Mouse (Mus musculus) MEL (cell line): ENCODE results near the gene Fgf11. TPM values are rescaled to one million over a fixed set of nuclear protein-coding genes. Genes with fewer than 3 reads are reported as not detected.

Source experiments
- DNase-seq: peaks from one replicate; pipeline ENCODE4 v3.0.0; 2011; ENCODE audit warnings: low read depth, low spot score
- H3K27ac ChIP-seq: 2 replicates; pipeline ENCODE4 v1.5.1; 2012; ENCODE audit warnings: low read depth, mild to moderate bottlenecking, control low read depth, low read length, moderate library complexity; ENCODE audit not compliant: control insufficient read depth
- H3K27me3 ChIP-seq, 2 experiments: fragments of 150-350 bp in 1 of 2; sonication (generic) in 1 of 2; 2 replicates each; pipeline ENCODE4 v1.6.1; 2012; ENCODE audit warnings: low read length in 2 of 2, mild to moderate bottlenecking in 2 of 2, improper control_type of control experiment in 1 of 2, moderate library complexity in 1 of 2; ENCODE audit not compliant: insufficient read depth in 2 of 2, control insufficient read depth in 1 of 2
- H3K36me3 ChIP-seq, 2 experiments: 2 replicates each; pipeline ENCODE4 v1.6.1; 2012 to 2014; ENCODE audit warnings: low read length in 2 of 2, improper control_type of control experiment in 1 of 2, inconsistent platforms in 1 of 2, mild to moderate bottlenecking in 1 of 2; ENCODE audit not compliant: insufficient read depth in 2 of 2, control insufficient read depth in 1 of 2
- H3K4me1 ChIP-seq, 2 experiments: fragments of 150-350 bp in 1 of 2; sonication (generic) in 1 of 2; 2 replicates each; pipeline ENCODE4 v1.6.1; 2012; ENCODE audit warnings: low read length in 2 of 2, improper control_type of control experiment in 1 of 2, mild to moderate bottlenecking in 1 of 2; ENCODE audit not compliant: insufficient read depth in 2 of 2, control insufficient read depth in 1 of 2
- H3K4me3 ChIP-seq, 2 experiments: fragments of 150-350 bp in 1 of 2; sonication (generic) in 1 of 2; 2 replicates each; pipeline ENCODE4 v1.5.1; 2012; ENCODE audit warnings: low read depth in 2 of 2, low read length in 2 of 2, mild to moderate bottlenecking in 2 of 2, moderate library complexity in 2 of 2, control low read depth in 1 of 2, improper control_type of control experiment in 1 of 2; ENCODE audit not compliant: control insufficient read depth in 1 of 2, insufficient read depth in 1 of 2
- H3K79me2 ChIP-seq: 2 replicates; pipeline ENCODE4 v1.6.1; 2012; ENCODE audit warnings: mild to moderate bottlenecking, low read length, moderate library complexity; ENCODE audit not compliant: control insufficient read depth, poor library complexity, insufficient read depth
- H3K9ac ChIP-seq: 2 replicates; pipeline ENCODE4 v1.6.1; 2012; ENCODE audit warnings: low read depth, mild to moderate bottlenecking, control low read depth, low read length, moderate library complexity; ENCODE audit not compliant: control insufficient read depth, poor library complexity, severe bottlenecking
- H3K9me3 ChIP-seq: fragments of 150-350 bp; sonication (generic); replicated peaks from 2 replicates; pipeline ENCODE4 v1.6.1; 2012; ENCODE audit warnings: mild to moderate bottlenecking, low read length, improper control_type of control experiment, moderate library complexity; ENCODE audit not compliant: insufficient read depth
- BHLHE40 ChIP-seq: IDR thresholded peaks from 2 replicates; pipeline ENCODE4 v1.6.1; 2012; ENCODE audit warnings: low read depth, mild to moderate bottlenecking, inconsistent platforms, low read length, improper control_type of control experiment, borderline replicate concordance
- CHD1 ChIP-seq: IDR thresholded peaks from 2 replicates; pipeline ENCODE4 v1.6.1; 2012; ENCODE audit warnings: low read depth, mild to moderate bottlenecking, inconsistent platforms, low read length, improper control_type of control experiment
- CTCF ChIP-seq, 3 experiments: IDR thresholded peaks in 2 of 3; conservative IDR thresholded peaks in 1 of 3; 2 replicates each; pipeline ENCODE4 v1.5.1; 2011 to 2012; ENCODE audit warnings: low read length in 3 of 3, low read depth in 2 of 3, mild to moderate bottlenecking in 2 of 3, improper control_type of control experiment in 1 of 3, inconsistent platforms in 1 of 3, mixed read lengths in 1 of 3, moderate library complexity in 1 of 3; ENCODE audit not compliant: control insufficient read depth in 1 of 3, insufficient read depth in 1 of 3, poor library complexity in 1 of 3, severe bottlenecking in 1 of 3
- E2F4 ChIP-seq: IDR thresholded peaks from 2 replicates; pipeline ENCODE4 v1.6.1; 2011; ENCODE audit warnings: low read depth, low read length, improper control_type of control experiment, borderline replicate concordance
- EP300 ChIP-seq, 2 experiments: IDR thresholded peaks; 2 replicates each; pipeline ENCODE4 v1.6.1; 2011; ENCODE audit warnings: improper control_type of control experiment in 2 of 2, low read length in 2 of 2, low read depth in 1 of 2, mild to moderate bottlenecking in 1 of 2
- ETS1 ChIP-seq: IDR thresholded peaks from 2 replicates; pipeline ENCODE4 v1.6.1; 2012; ENCODE audit warnings: low read depth, mild to moderate bottlenecking, inconsistent platforms, low read length, improper control_type of control experiment, moderate library complexity
- GABPA ChIP-seq: IDR thresholded peaks from 2 replicates; pipeline ENCODE4 v1.6.1; 2012; ENCODE audit warnings: low read depth, mild to moderate bottlenecking, inconsistent platforms, low read length, improper control_type of control experiment, moderate library complexity
- GATA1 ChIP-seq: IDR thresholded peaks from 2 replicates; pipeline ENCODE4 v1.6.1; 2011; ENCODE audit warnings: low read depth, low read length, improper control_type of control experiment
- JUND ChIP-seq: IDR thresholded peaks from 2 replicates; pipeline ENCODE4 v1.6.1; 2011; ENCODE audit warnings: low read depth, mild to moderate bottlenecking, improper control_type of control experiment, low read length
- KAT2A ChIP-seq: conservative IDR thresholded peaks from 2 replicates; pipeline ENCODE4 v1.6.1; 2012; ENCODE audit warnings: low read depth, low read length, improper control_type of control experiment, inconsistent platforms
- MAX ChIP-seq: IDR thresholded peaks from 2 replicates; pipeline ENCODE4 v1.6.1; 2011; ENCODE audit warnings: low read length, improper control_type of control experiment
- MAZ ChIP-seq: IDR thresholded peaks from 2 replicates; pipeline ENCODE4 v1.6.1; 2012; ENCODE audit warnings: low read depth, mild to moderate bottlenecking, inconsistent platforms, low read length, improper control_type of control experiment
- MEF2A ChIP-seq: IDR thresholded peaks from 2 replicates; pipeline ENCODE4 v1.6.1; 2014; ENCODE audit warnings: low read depth, mild to moderate bottlenecking, inconsistent platforms, low read length, improper control_type of control experiment; ENCODE audit not compliant: poor library complexity, insufficient replicate concordance, severe bottlenecking; ENCODE audit errors: extremely low read depth
- MXI1 ChIP-seq: IDR thresholded peaks from 2 replicates; pipeline ENCODE4 v1.6.1; 2011; ENCODE audit warnings: mild to moderate bottlenecking, low read depth, low read length, improper control_type of control experiment
- MYB ChIP-seq: IDR thresholded peaks from 2 replicates; pipeline ENCODE4 v1.6.1; 2011; ENCODE audit warnings: mild to moderate bottlenecking, low read depth, low read length, improper control_type of control experiment
- MYC ChIP-seq: IDR thresholded peaks from 2 replicates; pipeline ENCODE4 v1.6.1; 2011; ENCODE audit warnings: low read depth, mild to moderate bottlenecking, low read length, improper control_type of control experiment, moderate library complexity
- NELFE ChIP-seq: IDR thresholded peaks from 2 replicates; pipeline ENCODE4 v1.6.1; 2011; ENCODE audit warnings: low read depth, low read length, improper control_type of control experiment
- NRF1 ChIP-seq: IDR thresholded peaks from 2 replicates; pipeline ENCODE4 v1.6.1; 2014; ENCODE audit warnings: low read depth, mild to moderate bottlenecking, inconsistent platforms, low read length, improper control_type of control experiment, moderate library complexity; ENCODE audit not compliant: poor library complexity, insufficient read depth, severe bottlenecking
- POLR2A ChIP-seq, 2 experiments: IDR thresholded peaks; 2 replicates each; pipeline ENCODE4 v1.6.1; 2011 to 2012; ENCODE audit warnings: low read length in 2 of 2, mild to moderate bottlenecking in 2 of 2, control low read depth in 1 of 2, improper control_type of control experiment in 1 of 2, low read depth in 1 of 2, moderate library complexity in 1 of 2; ENCODE audit not compliant: control insufficient read depth in 1 of 2, insufficient read depth in 1 of 2, poor library complexity in 1 of 2
- POLR2AphosphoS2 ChIP-seq: IDR thresholded peaks from 2 replicates; pipeline ENCODE4 v1.6.1; 2011; ENCODE audit warnings: low read length, improper control_type of control experiment
- RAD21 ChIP-seq: IDR thresholded peaks from 2 replicates; pipeline ENCODE4 v1.6.1; 2011; ENCODE audit warnings: mild to moderate bottlenecking, low read depth, low read length, improper control_type of control experiment
- RCOR1 ChIP-seq: IDR thresholded peaks from 2 replicates; pipeline ENCODE4 v1.6.1; 2012; ENCODE audit warnings: low read depth, mild to moderate bottlenecking, inconsistent platforms, low read length, improper control_type of control experiment
- TBP ChIP-seq: IDR thresholded peaks from 2 replicates; pipeline ENCODE4 v1.8.0; 2011; ENCODE audit warnings: low read depth, low read length, improper control_type of control experiment
- TCF12 ChIP-seq: IDR thresholded peaks from 2 replicates; pipeline ENCODE4 v1.6.1; 2014; ENCODE audit warnings: low read depth, mild to moderate bottlenecking, inconsistent platforms, low read length, improper control_type of control experiment, moderate library complexity
- UBTF ChIP-seq: IDR thresholded peaks from 2 replicates; pipeline ENCODE4 v1.6.1; 2012; ENCODE audit warnings: low read depth, mild to moderate bottlenecking, inconsistent platforms, low read length, improper control_type of control experiment, moderate library complexity, borderline replicate concordance; ENCODE audit not compliant: insufficient read depth
- USF2 ChIP-seq, 2 experiments: IDR thresholded peaks; 2 replicates each; pipeline ENCODE4 v1.6.1; 2011 to 2012; ENCODE audit warnings: improper control_type of control experiment in 2 of 2, low read length in 2 of 2, borderline replicate concordance in 1 of 2, inconsistent platforms in 1 of 2, low read depth in 1 of 2, mild to moderate bottlenecking in 1 of 2; ENCODE audit not compliant: insufficient read depth in 1 of 2
- ZKSCAN1 ChIP-seq: IDR thresholded peaks from 2 replicates; pipeline ENCODE4 v1.6.1; 2012; ENCODE audit warnings: low read depth, mild to moderate bottlenecking, inconsistent platforms, low read length, improper control_type of control experiment, moderate library complexity
- polyA plus RNA-seq, 2 experiments: library from polyadenylated mRNA; stranded (reverse) in 1 of 2; unstranded in 1 of 2; fragments of >175 nt in 1 of 2; fragments of >200 nt in 1 of 2; gene quantifications; 2 replicates each; pipeline versions ENCODE4 v1.2.1 to v1.2.4; 2012; ENCODE audit warnings: low replicate concordance in 2 of 2, low read depth in 1 of 2; ENCODE audit not compliant: insufficient read length in 2 of 2, insufficient read depth in 1 of 2, missing spikeins in 1 of 2
- total RNA-seq: library from RNA; depleted of rRNA; stranded (reverse); fragments of 300-350 nt; gene quantifications from 2 replicates; pipeline ENCODE4 v1.2.3, GENCODE M21; 2012

Fgf11 gene
- total and polyA plus RNA-seq, 3 experiments, result 5.1 to 26.8 TPM; not detected in 1

- peak overlapping the region; percentile 74 for H3K9ac ChIP-seq
- no peaks in the 10 kb centered on the region for H3K9me3 ChIP-seq
- TF ChIP-seq MAX (peak; percentile 90), USF2 (IDR thresholded peaks at IDR 0.05; ENCODE audit: borderline replicate concordance in 1 of 2, insufficient read depth in 1 of 2, low read depth in 1 of 2, low read length in 2 of 2) (no peak), KAT2A (no peak), MXI1 (peak; percentile 89; the same call in 1 of the 2 replicates), ZKSCAN1 (no peak), NRF1 (no peak), GABPA (no peak), RCOR1 (no peak), POLR2A (IDR thresholded peaks at IDR 0.05; ENCODE audit: control insufficient read depth in 1 of 2, insufficient read depth in 1 of 2, low read depth in 1 of 2, low read length in 2 of 2, poor library complexity in 1 of 2) (peak; percentile 69 to 93; a peak in 3 of 4 replicates), BHLHE40 (no peak), UBTF (peak; percentile 80), CTCF (IDR thresholded peaks at IDR 0.05 in 2 of 3, conservative IDR thresholded peaks at IDR 0.05 in 1 of 3; ENCODE audit: control insufficient read depth in 1 of 3, insufficient read depth in 1 of 3, low read depth in 2 of 3, low read length in 3 of 3, poor library complexity in 1 of 3, severe bottlenecking in 1 of 3) (peak in 1 of 3 experiments; percentile 8; a peak in 1 of 6 replicates), MEF2A (no peak), MAZ (peak; percentile 91; the same call in 1 of the 2 replicates), NELFE (peak; percentile 74), GATA1 (no peak), ETS1 (no peak), CHD1 (peak; percentile 26; the same call in 1 of the 2 replicates), MYC (peak; percentile 57)
- H3K27me3 ChIP-seq, result no peaks in the 10 kb centered on the region; a peak in 1 of 4 replicates
- peaks cover 1% of the 10 kb centered on the region; the same call in 1 of the 2 replicates for H3K79me2 ChIP-seq
- H3K4me3 ChIP-seq, result peak overlapping the region; percentile 47 to 55
- peaks cover 8 to 25% of the 10 kb centered on the region in 2 experiments for H3K4me1 ChIP-seq
- peak; percentile 88 for DNase-seq
- H3K27ac ChIP-seq, result peak overlapping the region; percentile 46
- H3K36me3 ChIP-seq, result peaks cover 2 to 11% of the 10 kb centered on the region in 2 experiments; a peak in 2 of 4 replicates
These were observed 32.4 kb upstream of the Fgf11 start for GRCm38 (mm10) chr11:69834001-69834549.

- no peaks in the 10 kb centered on the region; a peak in 1 of 4 replicates for H3K27me3 ChIP-seq
- peak overlapping the region; percentile 74 for H3K9ac ChIP-seq
- peak overlapping the region; percentile 46 for H3K27ac ChIP-seq
- H3K4me3 ChIP-seq, result peak overlapping the region; percentile 47 to 55
- peak; percentile 89 for DNase-seq
- H3K79me2 ChIP-seq, result peaks cover 1% of the 10 kb centered on the region; the same call in 1 of the 2 replicates
- H3K9me3 ChIP-seq, result no peaks in the 10 kb centered on the region
- peaks cover 2 to 10% of the 10 kb centered on the region in 2 experiments; a peak in 2 of 4 replicates for H3K36me3 ChIP-seq
- peaks cover 7 to 22% of the 10 kb centered on the region in 2 experiments for H3K4me1 ChIP-seq
- TF ChIP-seq EP300 (IDR thresholded peaks at IDR 0.05; ENCODE audit: low read depth in 1 of 2, low read length in 2 of 2) (no peak; a peak in 1 of 4 replicates), UBTF (no peak), GATA1 (peak; percentile 45; the same call in 1 of the 2 replicates), ZKSCAN1 (peak; percentile 64; the same call in 1 of the 2 replicates), MYC (no peak; the same call in 1 of the 2 replicates), MAZ (no peak; the same call in 1 of the 2 replicates), MAX (no peak), MEF2A (no peak), TCF12 (peak; percentile 29; the same call in 1 of the 2 replicates), E2F4 (no peak), BHLHE40 (no peak), USF2 (IDR thresholded peaks at IDR 0.05; ENCODE audit: borderline replicate concordance in 1 of 2, insufficient read depth in 1 of 2, low read depth in 1 of 2, low read length in 2 of 2) (no peak), RAD21 (no peak), ETS1 (no peak), MYB (no peak), POLR2AphosphoS2 (peak; percentile 40; the same call in 1 of the 2 replicates), TBP (peak; percentile 52), JUND (no peak), MXI1 (no peak)
These were observed 31.9 kb upstream of the Fgf11 start for GRCm38 (mm10) chr11:69833554-69833953.
